Mouse (Mus musculus) bone marrow macrophage, adult 2 months (primary cell): ENCODE results near the gene Nme9.

Source experiments
- CTCF ChIP-seq: IDR thresholded peaks from 2 replicates; pipeline ENCODE4 v1.5.1; 2012; ENCODE audit warnings: low read depth, mild to moderate bottlenecking, low read length, moderate library complexity
- POLR2A ChIP-seq: IDR thresholded peaks from 2 replicates; pipeline ENCODE4 v1.6.1; 2012; ENCODE audit warnings: mild to moderate bottlenecking, low read depth, low read length, borderline replicate concordance

DNA sequence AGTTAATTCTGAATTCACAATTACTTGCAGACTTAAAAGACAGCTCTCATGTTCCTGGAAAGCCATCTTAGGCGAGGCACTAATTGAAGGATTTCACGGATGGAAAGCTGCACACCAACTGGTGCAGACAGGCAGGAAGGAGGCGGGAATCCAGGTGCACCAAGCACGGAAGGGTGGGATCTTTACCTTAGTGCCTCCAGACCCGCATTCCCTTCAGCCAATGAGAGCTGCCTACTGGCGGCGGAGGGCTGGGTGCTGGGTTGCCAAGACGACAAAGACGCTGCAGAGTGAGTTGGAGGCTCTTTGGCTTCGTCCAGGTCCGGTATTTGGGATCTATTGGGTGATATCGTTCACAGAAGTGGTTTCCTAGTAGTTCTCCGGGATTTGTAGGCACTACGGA lies at the start of gene Nme9:
- no peak for TF ChIP-seq CTCF
- no peak for TF ChIP-seq POLR2A
